Mouse (Mus musculus) CH12.LX (cell line): Measurements from ENCODE around the gene 4930562C15Rik.
A peak's percentile ranks its signal among the peaks of the same experiment; 100 is the strongest.

Experiments used
- CTCF ChIP-seq, 2 experiments: IDR thresholded peaks in 1 of 2; conservative IDR thresholded peaks in 1 of 2; 2 replicates each; pipeline ENCODE4 v1.5.1; 2011 to 2012; ENCODE audit warnings: low read depth in 2 of 2, low read length in 2 of 2, improper control_type of control experiment in 1 of 2, inconsistent platforms in 1 of 2, mild to moderate bottlenecking in 1 of 2, moderate library complexity in 1 of 2
- E2F4 ChIP-seq: IDR thresholded peaks from 2 replicates; pipeline ENCODE4 v1.6.1; 2011; ENCODE audit warnings: low read depth, low read length, improper control_type of control experiment; ENCODE audit not compliant: insufficient replicate concordance
- ELF1 ChIP-seq: IDR thresholded peaks from 2 replicates; pipeline ENCODE4 v1.6.1; 2014; ENCODE audit warnings: low read depth, mild to moderate bottlenecking, inconsistent platforms, low read length, improper control_type of control experiment
- EP300 ChIP-seq: IDR thresholded peaks from 2 replicates; pipeline ENCODE4 v1.6.1; 2011; ENCODE audit warnings: low read length, improper control_type of control experiment
- ETS1 ChIP-seq: conservative IDR thresholded peaks from 2 replicates; pipeline ENCODE4 v1.6.1; 2012; ENCODE audit warnings: low read depth, mild to moderate bottlenecking, inconsistent platforms, low read length, improper control_type of control experiment, moderate library complexity
- HCFC1 ChIP-seq: IDR thresholded peaks from 2 replicates; pipeline ENCODE4 v1.6.1; 2012; ENCODE audit warnings: low read depth, mild to moderate bottlenecking, inconsistent platforms, low read length, improper control_type of control experiment
- MEF2A ChIP-seq: IDR thresholded peaks from 2 replicates; pipeline ENCODE4 v1.6.1; 2014; ENCODE audit warnings: low read depth, mild to moderate bottlenecking, inconsistent platforms, low read length, improper control_type of control experiment, borderline replicate concordance
- MYC ChIP-seq: IDR thresholded peaks from 2 replicates; pipeline ENCODE4 v1.6.1; 2011; ENCODE audit warnings: low read depth, mild to moderate bottlenecking, improper control_type of control experiment, low read length
- NRF1 ChIP-seq: IDR thresholded peaks from 2 replicates; pipeline ENCODE4 v1.6.1; 2014; ENCODE audit warnings: low read depth, mild to moderate bottlenecking, inconsistent platforms, low read length, improper control_type of control experiment, moderate library complexity
- POLR2A ChIP-seq: IDR thresholded peaks from 2 replicates; pipeline ENCODE4 v1.6.1; 2011; ENCODE audit warnings: low read depth, mild to moderate bottlenecking, improper control_type of control experiment, low read length
- TCF12 ChIP-seq: IDR thresholded peaks from 2 replicates; pipeline ENCODE4 v1.6.1; 2014; ENCODE audit warnings: low read depth, mild to moderate bottlenecking, inconsistent platforms, low read length, improper control_type of control experiment
- USF1 ChIP-seq: IDR thresholded peaks from 2 replicates; pipeline ENCODE4 v1.6.1; 2014; ENCODE audit warnings: low read depth, mild to moderate bottlenecking, inconsistent platforms, low read length, improper control_type of control experiment

DNA sequence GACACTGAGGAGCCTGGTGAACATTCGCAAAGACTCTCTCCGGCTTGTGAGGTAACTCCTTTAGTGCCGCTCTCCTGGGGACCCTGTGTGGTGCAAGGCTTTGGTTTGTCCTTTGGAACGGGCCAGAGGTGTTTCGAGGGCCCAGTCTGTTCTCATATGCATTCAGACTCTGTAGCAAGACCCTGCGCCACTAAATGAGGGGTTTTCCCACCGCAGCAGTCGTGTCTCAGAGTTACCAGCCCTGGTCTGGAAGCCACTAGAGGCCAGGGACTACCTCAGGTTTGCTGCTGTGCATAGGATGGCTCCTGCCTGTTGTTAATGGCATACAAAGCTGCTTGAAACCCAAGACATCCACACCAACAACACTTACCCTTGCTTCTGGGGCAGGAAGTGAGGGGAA is 75.5 kb downstream of the 4930562C15Rik start:
- TF ChIP-seq USF1 (no peak), NRF1 (no peak; the same call in 1 of the 2 replicates), CTCF (conservative IDR thresholded peaks at IDR 0.05 in 1 of 2, IDR thresholded peaks at IDR 0.05 in 1 of 2; ENCODE audit: low read depth in 2 of 2, low read length in 2 of 2) (no peak), POLR2A (no peak), E2F4 (no peak), ETS1 (peak; percentile 43; the same call in 1 of the 2 replicates), EP300 (peak; percentile 34; the same call in 1 of the 2 replicates), MEF2A (peak; percentile 51; the same call in 1 of the 2 replicates), TCF12 (peak; percentile 48; the same call in 1 of the 2 replicates), ELF1 (no peak), HCFC1 (no peak), MYC (0 out of 2 replicates have a peak, but pooled peaks have one; percentile 20)
